Mouse (Mus musculus) kidney, postnatal 4 days (tissue): ENCODE results near the gene Cep112.

Experiments used
- DNase-seq, 2 experiments: peaks; one replicate each; pipeline ENCODE4 v3.0.0; 2021; ENCODE audit warnings: mixed read lengths in 2 of 2

Gene Cep112

GRCm38 (mm10) chr11:108606836-108607235 is 181.8 kb downstream of the Cep112 start:
- no peak for DNase-seq

- no peak for DNase-seq
Measured at GRCm38 (mm10) chr11:108620628-108621433, 195.8 kb downstream of the Cep112 start.

DNA sequence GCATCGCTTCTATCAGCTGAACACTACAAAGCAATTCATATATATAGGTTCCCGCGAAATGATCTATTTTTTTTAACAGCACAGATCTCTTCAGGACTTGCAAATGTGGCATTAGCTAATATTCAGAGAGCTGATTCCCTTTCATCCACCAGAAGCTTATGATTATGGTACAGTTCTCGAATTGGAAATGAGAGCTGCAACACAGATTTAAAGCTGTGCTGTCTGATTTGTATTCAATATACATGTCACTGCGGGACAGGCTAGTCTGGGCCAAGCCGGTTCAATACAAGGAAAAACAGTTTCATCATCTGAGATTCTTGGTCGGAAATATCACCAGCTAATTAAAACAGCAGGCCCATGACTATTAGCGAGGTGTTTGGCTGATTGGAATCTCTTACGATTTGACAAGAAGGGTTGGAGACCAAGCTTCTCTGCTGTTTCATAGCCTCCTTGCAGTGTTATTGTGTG is 196.5 kb downstream of the Cep112 start:
- DNase-seq = no peak

GRCm38 (mm10) chr11:108625546-108626232 is 200.7 kb downstream of the Cep112 start:
- DNase-seq = no peak

GRCm38 (mm10) chr11:108637780-108638179 is 212.8 kb downstream of the Cep112 start:
- no peak for DNase-seq

GRCm38 (mm10) chr11:108655574-108655973 is 230.6 kb downstream of the Cep112 start:
- no peak for DNase-seq

DNA sequence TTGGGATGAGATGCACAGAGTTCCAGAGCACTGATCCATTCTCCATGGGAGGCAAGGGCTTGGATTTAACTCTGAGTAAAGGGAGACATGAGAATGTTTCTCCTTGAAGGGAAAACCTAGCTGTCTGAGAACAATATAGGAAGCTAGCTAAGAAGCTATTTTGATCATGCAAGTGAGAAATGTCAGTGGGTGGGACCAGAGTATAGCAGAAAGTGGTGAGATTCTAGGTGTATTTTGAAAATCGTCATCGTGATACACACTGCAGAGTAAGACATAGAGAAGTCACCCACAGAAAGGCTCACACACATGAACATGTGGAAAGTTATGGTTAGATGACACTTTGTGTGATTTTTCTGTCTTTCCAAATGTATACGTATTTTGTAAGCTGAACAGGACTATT is 257.0 kb downstream of the Cep112 start:
- no peak for DNase-seq

GRCm38 (mm10) chr11:108696563-108696962 is 271.6 kb downstream of the Cep112 start:
- DNase-seq = no peak

DNA sequence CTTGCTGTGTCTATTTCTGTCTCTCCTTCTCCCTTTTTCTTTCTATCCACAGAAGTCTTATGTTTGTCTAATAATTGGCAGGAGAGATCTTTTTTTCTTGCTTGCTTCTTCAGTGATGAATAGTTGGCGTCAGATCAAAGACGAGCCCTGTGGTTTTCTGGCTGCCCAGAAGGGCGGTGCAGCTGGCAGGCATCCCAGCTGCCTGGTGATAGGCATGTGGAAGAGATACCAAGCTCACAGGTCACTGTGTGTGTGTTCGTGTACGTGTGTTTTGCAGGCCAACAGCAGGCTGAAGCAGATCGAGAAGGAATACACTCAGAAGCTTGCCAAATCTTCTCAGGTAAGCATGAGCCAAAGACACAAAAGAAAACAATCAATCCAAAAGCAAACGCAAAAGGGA is 327.3 kb downstream of the Cep112 start:
- peak; percentile 58 to 70 for DNase-seq

DNA sequence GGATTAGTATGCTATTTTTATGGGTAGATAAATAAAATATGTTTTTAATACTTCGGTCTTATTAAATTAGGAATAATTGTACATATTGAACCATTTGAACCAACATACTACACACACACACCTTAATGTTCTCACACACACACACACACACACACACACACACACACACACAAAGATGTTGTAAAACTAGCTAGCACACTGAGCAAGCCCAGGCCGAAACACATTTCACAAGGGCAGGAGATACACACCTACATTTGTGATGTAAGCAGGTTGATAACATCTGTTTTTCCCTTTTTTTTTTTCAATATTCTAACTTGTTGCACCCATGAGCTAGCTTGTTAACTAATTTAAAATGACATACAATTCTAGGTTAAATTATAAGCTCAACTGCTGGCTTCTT is 327.8 kb downstream of the Cep112 start:
- DNase-seq = no peak

- no peak for DNase-seq
Measured at GRCm38 (mm10) chr11:108753361-108754240, 328.6 kb downstream of the Cep112 start.

GRCm38 (mm10) chr11:108757211-108757610 is 332.2 kb downstream of the Cep112 start:
- no peak for DNase-seq

- DNase-seq = no peak
Measured at GRCm38 (mm10) chr11:108757626-108758430, 332.8 kb downstream of the Cep112 start.

DNA sequence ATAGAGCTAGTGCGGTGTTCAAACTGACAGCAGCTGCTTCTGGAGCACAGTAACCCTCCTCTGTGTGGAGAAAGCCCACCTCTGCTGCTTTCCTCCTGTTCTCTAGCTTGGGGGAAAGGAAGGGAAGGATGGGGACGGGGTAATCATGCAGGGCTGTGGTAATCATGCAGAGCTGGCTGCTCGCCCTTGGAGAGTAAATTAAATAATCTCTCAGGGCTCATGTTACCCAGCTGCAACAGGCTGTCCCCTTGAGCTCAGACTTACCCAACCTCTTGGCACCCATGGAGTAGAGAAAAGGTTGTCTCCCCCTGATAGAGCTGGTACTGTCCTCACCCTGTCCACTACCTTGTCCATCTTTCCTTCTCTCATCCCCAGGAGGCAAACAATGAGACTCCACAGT is 345.1 kb downstream of the Cep112 start:
- no peak for DNase-seq

GRCm38 (mm10) chr11:108774019-108774670 is 349.2 kb downstream of the Cep112 start:
- no peak for DNase-seq

DNA sequence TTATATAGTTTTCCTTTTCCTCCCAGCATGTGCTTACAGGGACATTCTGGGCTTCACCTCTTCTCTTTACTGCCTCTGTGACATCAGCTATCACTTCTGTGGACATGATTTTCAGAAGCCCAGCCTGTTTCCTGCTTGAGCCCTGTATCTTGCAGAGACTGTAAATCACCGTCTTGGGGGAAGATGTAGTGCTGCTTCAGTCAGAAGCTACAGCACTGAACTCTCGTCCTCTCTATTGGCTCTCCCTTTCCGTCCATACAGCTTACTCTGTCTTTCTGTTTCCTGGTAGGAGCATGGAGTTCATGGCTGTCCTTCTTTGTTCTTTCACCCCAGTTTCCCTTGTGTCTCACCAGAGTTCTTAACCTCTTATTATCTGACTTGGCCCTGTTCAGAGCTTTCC is 352.2 kb downstream of the Cep112 start:
- no peak for DNase-seq

- peak in 1 of 2 experiments; percentile 30 for DNase-seq
Measured at GRCm38 (mm10) chr11:108780271-108781250, 355.6 kb downstream of the Cep112 start.

- no peak for DNase-seq
Measured at GRCm38 (mm10) chr11:108798398-108798797, 373.4 kb downstream of the Cep112 start.

- DNase-seq = no peak
Measured at GRCm38 (mm10) chr11:108799695-108800094, 374.7 kb downstream of the Cep112 start.

DNA sequence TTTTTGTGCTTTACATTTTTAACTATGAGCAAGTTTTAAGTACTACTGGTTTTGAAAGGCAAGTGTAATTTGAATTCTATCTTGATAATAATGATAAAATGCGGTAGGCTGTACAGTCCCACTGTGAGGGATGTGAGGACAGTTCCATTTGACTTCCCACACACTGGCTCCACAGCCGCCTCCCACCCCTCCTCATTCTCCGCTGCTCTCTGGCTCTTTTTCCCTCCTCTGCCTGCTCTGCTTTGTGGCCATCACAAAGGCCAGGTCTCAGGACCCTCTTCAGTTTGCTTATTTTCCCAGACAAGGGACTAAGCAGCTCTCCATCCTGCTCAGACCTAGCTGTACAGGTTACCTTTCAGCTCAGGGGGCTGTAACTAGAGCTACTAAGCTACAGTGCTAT is 379.0 kb downstream of the Cep112 start:
- no peak for DNase-seq
